Mouse (Mus musculus) megakaryocyte, embryonic 14.5 days (primary cell): Measurements from ENCODE around the gene Pabpc1l. TPM values are rescaled to one million over a fixed set of nuclear protein-coding genes. Genes with fewer than 3 reads are reported as not detected.

ENCODE experiments used
- H3K27me3 ChIP-seq: replicated peaks from 2 replicates; pipeline ENCODE3; 2012; ENCODE audit warnings: inconsistent platforms
- H3K36me3 ChIP-seq: replicated peaks from 2 replicates; pipeline ENCODE3; 2012; ENCODE audit warnings: low read length, inconsistent platforms, mixed read lengths
- H3K4me1 ChIP-seq: 2 replicates; pipeline ENCODE4 v1.6.1; 2012; ENCODE audit warnings: inconsistent platforms
- H3K4me3 ChIP-seq: replicated peaks from 2 replicates; pipeline ENCODE3; 2012; ENCODE audit warnings: moderate library complexity, mild to moderate bottlenecking, inconsistent platforms
- H3K9me3 ChIP-seq: 2 replicates; pipeline ENCODE4 v1.6.1; 2012; ENCODE audit warnings: inconsistent platforms
- FLI1 ChIP-seq: IDR thresholded peaks from 2 replicates; pipeline ENCODE4 v1.6.1; 2012; ENCODE audit warnings: low read length, inconsistent platforms, mixed read lengths
- GATA1 ChIP-seq: IDR thresholded peaks from 3 replicates; pipeline ENCODE4 v1.6.1; 2012; ENCODE audit warnings: mixed read lengths, low read length, inconsistent platforms, borderline replicate concordance
- polyA plus RNA-seq: library from polyadenylated mRNA; stranded (reverse); fragments of >175 nt; gene quantifications from 2 replicates; pipeline ENCODE4 v1.2.3, GENCODE M21; 2012; ENCODE audit warnings: low replicate concordance; ENCODE audit not compliant: insufficient read depth

Pabpc1l gene
- polyA plus RNA-seq, 1 experiment: not detected

GRCm38 (mm10) chr2:164081577-164081976 is 56.3 kb downstream of the Pabpc1l start:
- H3K36me3 ChIP-seq: peaks cover 86% of the 10 kb centered on the region
- H3K27me3 ChIP-seq: no peaks in the 10 kb centered on the region
- no peaks in the 10 kb centered on the region for H3K9me3 ChIP-seq
- peaks cover 88% of the 10 kb centered on the region for H3K4me1 ChIP-seq
- H3K4me3 ChIP-seq: no peak overlapping the region
- no peak for TF ChIP-seq GATA1
- TF ChIP-seq FLI1: no peak

DNA sequence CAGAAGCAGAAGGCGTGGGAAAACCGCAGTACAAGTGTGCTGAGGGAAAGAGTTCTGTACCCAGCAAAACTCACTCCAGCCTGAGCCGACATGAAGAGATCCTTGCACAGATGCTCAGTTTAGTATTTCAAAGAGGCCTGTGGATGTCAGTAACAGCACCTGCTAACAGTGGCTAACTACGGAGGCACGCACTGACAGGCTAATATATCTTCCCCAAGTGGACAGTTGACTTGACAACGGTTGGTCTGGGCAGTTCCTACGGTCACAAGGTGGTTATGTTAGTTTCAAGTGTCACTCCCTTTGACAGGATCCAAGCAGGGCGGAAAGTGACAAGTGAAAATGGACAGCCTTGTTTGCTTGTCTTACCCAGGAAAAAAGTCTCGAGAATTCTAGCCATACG is 56.9 kb downstream of the Pabpc1l start:
- Histone ChIP-seq H3K36me3 (peaks cover 86% of the 10 kb centered on the region), H3K4me3 (no peak overlapping the region), H3K4me1 (peaks cover 88% of the 10 kb centered on the region), H3K9me3 (no peaks in the 10 kb centered on the region), H3K27me3 (no peaks in the 10 kb centered on the region)
- TF ChIP-seq FLI1: no peak
- TF ChIP-seq GATA1: no peak

- H3K4me1 ChIP-seq: peaks cover 88% of the 10 kb centered on the region
- H3K4me3 ChIP-seq: peak overlapping the region; percentile 88
Observed at GRCm38 (mm10) chr2:164083609-164084341, 58.5 kb downstream of the Pabpc1l start.

DNA sequence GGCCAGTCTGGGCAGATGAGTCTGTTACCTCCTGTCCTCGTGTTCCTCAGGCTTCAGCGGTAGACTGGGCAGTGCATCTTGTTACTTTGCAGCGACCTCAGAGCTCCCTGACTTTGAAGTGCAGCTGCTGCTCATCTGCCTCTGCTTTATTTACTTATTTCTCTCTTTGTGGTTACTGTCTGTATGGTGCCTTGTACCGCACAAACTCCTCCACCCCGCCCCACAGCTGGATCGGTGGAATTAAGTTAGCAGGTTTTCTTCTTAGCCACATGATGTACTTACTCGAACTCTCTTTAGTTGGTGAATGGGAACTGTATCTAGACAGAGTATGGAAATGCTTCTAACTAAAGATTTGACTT is 59.1 kb downstream of the Pabpc1l start:
- H3K4me3 ChIP-seq: peak overlapping the region; percentile 88
- no peaks in the 10 kb centered on the region for H3K27me3 ChIP-seq
- no peaks in the 10 kb centered on the region for H3K9me3 ChIP-seq
- TF ChIP-seq FLI1 (no peak), GATA1 (no peak)
- peaks cover 86% of the 10 kb centered on the region for H3K4me1 ChIP-seq
- H3K36me3 ChIP-seq: peaks cover 93% of the 10 kb centered on the region

More at GRCm38 (mm10) chr2:164083609-164084341, 58.5 kb downstream of the Pabpc1l start:
- Histone ChIP-seq H3K36me3 (peaks cover 93% of the 10 kb centered on the region), H3K27me3 (no peaks in the 10 kb centered on the region), H3K9me3 (no peaks in the 10 kb centered on the region)
- TF ChIP-seq FLI1 (no peak), GATA1 (no peak)

DNA sequence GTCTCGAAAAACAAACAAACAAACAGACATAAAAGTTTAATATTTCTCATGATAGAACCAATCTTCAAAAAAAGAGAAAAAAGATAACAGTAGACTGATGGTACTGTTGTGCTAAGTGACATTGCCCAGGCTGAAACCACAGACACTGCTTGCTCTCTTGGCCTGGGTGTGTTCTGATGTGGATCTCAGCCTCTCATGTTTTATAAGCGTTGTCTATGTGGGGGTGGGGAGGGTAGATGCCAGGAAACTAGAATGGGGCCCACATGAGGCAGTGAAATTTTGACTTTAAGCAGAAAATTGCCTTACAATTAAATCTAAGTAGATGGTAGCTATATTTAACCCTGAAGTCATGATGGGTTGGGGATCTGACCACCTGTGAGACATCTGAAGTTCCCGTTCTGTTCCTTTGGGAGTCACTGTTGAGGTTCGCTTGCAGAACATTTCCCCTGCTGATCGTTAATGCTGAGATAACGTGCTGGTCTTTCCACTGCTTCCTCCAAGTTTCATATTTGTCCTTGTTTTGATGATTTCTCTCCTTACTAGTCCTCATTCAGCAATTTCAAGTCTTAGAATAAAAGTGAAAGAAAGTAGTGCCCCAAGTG is 62.3 kb downstream of the Pabpc1l start:
- Histone ChIP-seq H3K4me3 (no peak overlapping the region), H3K4me1 (peaks cover 89% of the 10 kb centered on the region), H3K36me3 (peaks cover 91% of the 10 kb centered on the region), H3K27me3 (no peaks in the 10 kb centered on the region), H3K9me3 (no peaks in the 10 kb centered on the region)
- no peak for TF ChIP-seq FLI1
- TF ChIP-seq GATA1: no peak

DNA sequence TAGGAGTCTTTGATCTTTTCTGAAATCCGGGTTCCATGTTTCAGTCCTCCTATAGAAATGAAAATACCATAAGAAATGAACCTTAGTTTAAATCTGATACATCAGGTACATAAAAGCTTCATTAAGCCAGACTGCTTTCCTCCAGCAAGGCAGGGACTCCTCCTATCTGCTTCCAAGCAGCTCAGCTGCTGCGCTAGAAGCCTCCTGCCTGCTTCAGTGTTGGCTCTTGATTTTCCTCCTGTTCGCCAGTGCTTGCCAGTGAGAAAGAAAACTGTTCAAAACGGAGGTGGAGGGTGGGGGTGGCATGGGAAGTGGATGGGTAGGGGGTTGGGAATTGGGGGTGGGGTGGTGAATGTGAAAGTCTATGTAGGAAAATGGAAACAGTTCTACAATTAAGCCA is 64.3 kb downstream of the Pabpc1l start:
- Histone ChIP-seq H3K9me3 (no peaks in the 10 kb centered on the region), H3K27me3 (no peaks in the 10 kb centered on the region), H3K4me1 (peaks cover 89% of the 10 kb centered on the region), H3K36me3 (peaks cover 82% of the 10 kb centered on the region), H3K4me3 (no peak overlapping the region)
- TF ChIP-seq FLI1 (no peak), GATA1 (no peak)

GRCm38 (mm10) chr2:164094152-164094551 is 68.9 kb downstream of the Pabpc1l start:
- Histone ChIP-seq H3K4me1 (peaks cover 64% of the 10 kb centered on the region), H3K36me3 (peaks cover 75% of the 10 kb centered on the region), H3K9me3 (no peaks in the 10 kb centered on the region), H3K27me3 (no peaks in the 10 kb centered on the region), H3K4me3 (peak overlapping the region; percentile 83)
- TF ChIP-seq FLI1: no peak
- TF ChIP-seq GATA1: no peak

DNA sequence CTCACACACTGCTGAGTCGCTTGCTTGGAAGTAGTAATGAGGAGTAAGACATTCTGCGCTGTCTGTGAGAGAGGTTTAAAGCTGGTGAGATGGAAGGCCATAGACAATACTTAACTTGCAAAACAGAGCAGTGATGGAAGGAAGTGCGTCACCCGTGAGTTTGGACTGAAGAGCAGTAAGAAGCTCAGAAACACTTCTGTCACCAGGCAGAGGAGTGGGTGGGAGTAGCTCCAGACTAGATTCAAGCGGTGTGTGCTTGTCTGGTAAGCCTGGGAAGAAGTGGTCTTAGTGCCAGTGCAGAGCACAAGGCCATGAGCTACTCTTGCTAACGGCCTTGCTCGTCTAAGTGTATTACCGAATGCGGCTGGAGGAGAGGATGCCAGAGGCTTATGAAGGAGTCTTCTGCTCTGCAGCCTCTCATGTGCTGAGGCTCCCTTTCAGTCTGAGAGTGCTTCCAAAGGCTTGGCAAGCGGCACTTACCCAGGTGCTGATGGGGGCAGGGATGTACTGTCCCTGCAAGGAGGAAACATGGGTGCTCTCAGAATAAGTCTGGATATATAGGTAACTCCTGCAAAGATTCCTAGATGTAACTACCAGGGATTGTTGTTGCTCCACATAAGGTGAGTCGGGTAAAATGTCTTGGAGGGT is 73.5 kb downstream of the Pabpc1l start:
- no peaks in the 10 kb centered on the region for H3K27me3 ChIP-seq
- no peaks in the 10 kb centered on the region for H3K9me3 ChIP-seq
- peaks cover 41% of the 10 kb centered on the region for H3K4me1 ChIP-seq
- no peak for TF ChIP-seq FLI1
- no peak for TF ChIP-seq GATA1
- peaks cover 86% of the 10 kb centered on the region for H3K36me3 ChIP-seq
- H3K4me3 ChIP-seq: no peak overlapping the region

Other genes with a start within 250 kb of the Pabpc1l start
- gene Ccn5, start 204.6 kb upstream of the Pabpc1l start, polyA plus RNA-seq: not detected in 2 replicates
- gene Kcnk15, start 171.8 kb upstream of the Pabpc1l start, polyA plus RNA-seq: not detected in 2 replicates
- gene Rims4, start 106.8 kb upstream of the Pabpc1l start, polyA plus RNA-seq: not detected in 2 replicates
- 18.6 and 40.5 TPM in 2 replicates for gene Ywhab, start 30.5 kb upstream of the Pabpc1l start, polyA plus RNA-seq
- gene Stk4, start 44.9 kb downstream of the Pabpc1l start, polyA plus RNA-seq: 3.1 and 31.1 TPM in 2 replicates
- gene Tomm34, start 45.7 kb downstream of the Pabpc1l start, polyA plus RNA-seq: 17.4 and 20.5 TPM in 2 replicates
- gene Kcns1, start 145.7 kb downstream of the Pabpc1l start, polyA plus RNA-seq: not detected in 2 replicates
- gene Wfdc5, start 157.3 kb downstream of the Pabpc1l start, polyA plus RNA-seq: not detected in 2 replicates
- gene Wfdc12, start 165.2 kb downstream of the Pabpc1l start, polyA plus RNA-seq: not detected in 2 replicates
- not detected in 2 replicates for gene Wfdc15a, start 174.7 kb downstream of the Pabpc1l start, polyA plus RNA-seq
- not detected in 2 replicates for gene Wfdc15b, start 196.2 kb downstream of the Pabpc1l start, polyA plus RNA-seq
- gene Svs2, start 213.0 kb downstream of the Pabpc1l start, polyA plus RNA-seq: not detected in 2 replicates
- gene Svs3b, start 231.2 kb downstream of the Pabpc1l start, polyA plus RNA-seq: not detected in 2 replicates